Mouse (Mus musculus): Measurements from ENCODE around the gene Grik3.

DNA sequence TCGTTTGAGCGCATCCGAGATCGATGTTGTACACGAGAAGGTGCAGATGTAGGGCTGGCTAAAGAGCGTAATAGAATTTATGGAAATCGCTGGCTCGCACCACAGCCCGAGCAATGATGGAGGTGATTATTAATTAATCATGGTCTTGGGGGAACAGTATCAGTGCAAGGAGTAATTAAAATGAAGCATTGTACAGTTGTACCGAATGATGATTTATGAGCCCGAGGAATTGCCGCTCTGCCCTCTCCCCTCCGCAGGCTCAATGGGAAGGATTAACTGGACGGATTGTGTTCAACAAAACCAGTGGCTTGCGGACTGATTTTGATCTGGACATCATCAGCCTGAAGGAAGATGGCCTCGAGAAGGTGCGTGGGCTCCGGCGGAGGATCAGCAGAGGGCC, 165.5 kb downstream of the Grik3 start:
- TF ChIP-seq POLR2A (IDR thresholded peaks at IDR 0.05; ENCODE audit: insufficient read length, low read depth), result no peak
- no peak for TF ChIP-seq E2F4 (IDR thresholded peaks at IDR 0.05; ENCODE audit: insufficient read depth)
- TF ChIP-seq TCF12 (IDR thresholded peaks at IDR 0.05; ENCODE audit: insufficient read depth, poor library complexity, severe bottlenecking), result no peak
- TF ChIP-seq USF1 (IDR thresholded peaks at IDR 0.05; ENCODE audit: low read depth), result no peak
- TF ChIP-seq CEBPB (IDR thresholded peaks at IDR 0.05; ENCODE audit: insufficient read depth, poor library complexity, severe bottlenecking), result no peak
- no peak for TF ChIP-seq MYOG (IDR thresholded peaks at IDR 0.05; ENCODE audit: control insufficient read depth in 1 of 3, insufficient read depth in 1 of 3, insufficient read length in 2 of 3, low read depth in 2 of 3)
